Mouse (Mus musculus) CD4-positive helper T cell, adult 2 months (primary cell): ENCODE results near the gene 4933430I17Rik.

ENCODE experiments used
- DNase-seq: peaks from one replicate; pipeline ENCODE4 v3.0.0-alpha.2; 2012; ENCODE audit warnings: low read depth, missing footprints, low spot score

Gene 4933430I17Rik

GRCm38 (mm10) chr4:62543782-62544181, 18.6 kb downstream of the 4933430I17Rik start:
- DNase-seq = no peak

GRCm38 (mm10) chr4:62544801-62545200, 19.6 kb downstream of the 4933430I17Rik start:
- DNase-seq = no peak

GRCm38 (mm10) chr4:62551966-62552365, 26.8 kb downstream of the 4933430I17Rik start:
- DNase-seq = peak; percentile 60

- peak; percentile 33 for DNase-seq
These were observed 32.3 kb downstream of the 4933430I17Rik start for GRCm38 (mm10) chr4:62557436-62557835.

GRCm38 (mm10) chr4:62559797-62560329, 34.7 kb downstream of the 4933430I17Rik start, which contains the start of gene Rgs3:
Gene Rgs3 (plus strand): TSS chr4:62559847.
- no peak for DNase-seq

- peak; percentile 90 for DNase-seq
These were observed 35.9 kb downstream of the 4933430I17Rik start for GRCm38 (mm10) chr4:62560963-62561629.

- DNase-seq = no peak
These were observed 36.4 kb downstream of the 4933430I17Rik start for GRCm38 (mm10) chr4:62561630-62562001.

- peak; percentile 78 for DNase-seq
These were observed 36.8 kb downstream of the 4933430I17Rik start for GRCm38 (mm10) chr4:62562006-62562405.

- DNase-seq = no peak
These were observed 41.4 kb downstream of the 4933430I17Rik start for GRCm38 (mm10) chr4:62566530-62566929.

- no peak for DNase-seq
These were observed 42.5 kb downstream of the 4933430I17Rik start for GRCm38 (mm10) chr4:62567696-62568095.

- no peak for DNase-seq
These were observed 43.2 kb downstream of the 4933430I17Rik start for GRCm38 (mm10) chr4:62568359-62568758.

- DNase-seq = no peak
These were observed 44.4 kb downstream of the 4933430I17Rik start for GRCm38 (mm10) chr4:62569603-62570002.

- DNase-seq = no peak
These were observed 44.9 kb downstream of the 4933430I17Rik start for GRCm38 (mm10) chr4:62570029-62570428.

- DNase-seq = peak; percentile 37
These were observed 57.4 kb downstream of the 4933430I17Rik start for GRCm38 (mm10) chr4:62582365-62583264.

GRCm38 (mm10) chr4:62583265-62584092, 58.3 kb downstream of the 4933430I17Rik start:
- DNase-seq = peak; percentile 77

GRCm38 (mm10) chr4:62587067-62587466, 61.9 kb downstream of the 4933430I17Rik start:
- peak; percentile 47 for DNase-seq

- peak; percentile 22 for DNase-seq
These were observed 65.7 kb downstream of the 4933430I17Rik start for GRCm38 (mm10) chr4:62590878-62591277.

GRCm38 (mm10) chr4:62591326-62591725, 66.2 kb downstream of the 4933430I17Rik start:
- no peak for DNase-seq

GRCm38 (mm10) chr4:62593546-62594240, 68.5 kb downstream of the 4933430I17Rik start:
- DNase-seq = peak; percentile 87

- DNase-seq = no peak
These were observed 69.3 kb downstream of the 4933430I17Rik start for GRCm38 (mm10) chr4:62594442-62594841.

GRCm38 (mm10) chr4:62596051-62596450, 70.9 kb downstream of the 4933430I17Rik start:
- no peak for DNase-seq
